In genomic region chr8:72303633-72304032, GRCm38 (mm10) we compare ENCODE assay signal across 8 mouse cellular contexts. TPM values are rescaled to one million over a fixed set of nuclear protein-coding genes. Genes with fewer than 3 reads are reported as not detected.
DNase-seq lines count a peak whose midpoint lies in the region; ATAC-seq lines count a peak whose summit lies in the region.

No protein-coding gene starts in this region.

- H3K4me2 ChIP-seq in heart, embryonic 11.5 days, result no peak overlapping the region
- H3K4me2 ChIP-seq in limb, embryonic 13.5 days (replicated peaks), result peak overlapping the region; percentile 16; the same call in 1 of the 2 replicates

- ATAC-seq in heart, embryonic 11.5 days (replicated peaks; ENCODE audit: insufficient number of reproducible peaks, low FRiP score, low TSS enrichment), result no peak
- peak; percentile 38; the same call in 1 of the 2 replicates for ATAC-seq in limb, embryonic 13.5 days (ENCODE audit: low FRiP score, low read depth)

- H3K27me3 ChIP-seq in heart, embryonic 11.5 days (ENCODE audit: control insufficient read depth, insufficient read depth, low read length), result no peaks in the 10 kb centered on the region
- H3K27me3 ChIP-seq in limb, embryonic 13.5 days, result 0 out of 2 replicates have a peak, but pooled peaks cover 3% of the 10 kb centered on the region

- no peak overlapping the region for H3K4me3 ChIP-seq in heart, embryonic 11.5 days (ENCODE audit: low read depth, low read length)
- H3K4me3 ChIP-seq in limb, embryonic 13.5 days, result no peak overlapping the region

- intact Hi-C loops in gastrocnemius, postnatal 36 days (cut with DNase I), result no loop called here

- H3K4me1 ChIP-seq in heart, embryonic 11.5 days (ENCODE audit: control insufficient read depth, insufficient read depth, low read length), result peaks cover 7% of the 10 kb centered on the region; the same call in 1 of the 2 replicates
- H3K4me1 ChIP-seq in limb, embryonic 13.5 days, result peaks cover 11% of the 10 kb centered on the region

- no peaks in the 10 kb centered on the region for H3K9me3 ChIP-seq in heart, embryonic 11.5 days (replicated peaks; ENCODE audit: control insufficient read depth, low read length)
- H3K9me3 ChIP-seq in limb, embryonic 13.5 days, result no peaks in the 10 kb centered on the region

- 57% methylated on average over 8 of the region's 8 CpGs for WGBS in heart, embryonic 11.5 days (ENCODE audit: insufficient replicate concordance)
- WGBS in limb, embryonic 13.5 days, result 46% methylated on average over 8 of the region's 8 CpGs

- no peak overlapping the region for H3K9ac ChIP-seq in heart, embryonic 11.5 days (ENCODE audit: low read depth, low read length)
- H3K9ac ChIP-seq in limb, embryonic 13.5 days, result no peak overlapping the region

- no peaks in the 10 kb centered on the region for H3K36me3 ChIP-seq in heart, embryonic 11.5 days (ENCODE audit: control insufficient read depth, insufficient read depth, low read length)
- H3K36me3 ChIP-seq in limb, embryonic 13.5 days, result no peaks in the 10 kb centered on the region

- no peak overlapping the region for H3K27ac ChIP-seq in heart, embryonic 11.5 days (ENCODE audit: low read depth, low read length)
- H3K27ac ChIP-seq in limb, embryonic 13.5 days, result peak overlapping the region; percentile 84

- DNase-seq in heart, adult 11 months, result peak; percentile 99
- DNase-seq in NIH3T3 (ENCODE audit: low read depth), result peak; percentile 95
- DNase-seq in gastrocnemius, postnatal 36 days, result peak; percentile 60 to 74
- DNase-seq in skeletal muscle tissue, adult 2 months (ENCODE audit: low read depth, low spot score), result peak; percentile 95
- no peak for DNase-seq in retina, postnatal 1 day
- DNase-seq in embryo, embryonic 9.5 days (ENCODE audit: extremely low spot score), result no peak

RNA-seq across cellular contexts. Expression of gene Gm10282, which starts 1.4 kb away (rescaled TPM):
- polyA plus RNA-seq in heart, embryonic 11.5 days (2014; fragmentation: Nextera tagmentation; extraction: Ambion mirVana), result 22.5 and 25.2 TPM in 2 replicates
- 1 to 10 TPM; 2.0 to 3.0 TPM for total RNA-seq in gastrocnemius, postnatal 36 days (2021)
- 31.7 TPM in 2 replicates for polyA plus RNA-seq in limb, embryonic 13.5 days (2015; fragmentation: Nextera tagmentation; extraction: Ambion mirVana)

RNA-seq across cellular contexts. Expression of gene Klf2, which starts 15.2 kb away (rescaled TPM):
- 16.7 and 17.7 TPM in 2 replicates for polyA plus RNA-seq in heart, embryonic 11.5 days (2014; fragmentation: Nextera tagmentation; extraction: Ambion mirVana)
- 10 to 100 TPM in 1 of 2 experiments, 1 to 10 TPM in 1; 9.3 to 26.4 TPM for total RNA-seq in gastrocnemius, postnatal 36 days (2021)
- 7.9 and 8.9 TPM in 2 replicates for polyA plus RNA-seq in limb, embryonic 13.5 days (2015; fragmentation: Nextera tagmentation; extraction: Ambion mirVana)

Comparison
In these comparisons a context has a peak if more than half of its experiments do, and no peak if none do; other contexts are left out.
1. DNase-seq: peak in heart, adult 11 months (single experiment), NIH3T3 (single experiment), gastrocnemius, postnatal 36 days (2 of 2) and skeletal muscle tissue, adult 2 months (single experiment); none in retina, postnatal 1 day (single experiment) and embryo, embryonic 9.5 days (single experiment).